Comparison of ENCODE assay signal across 8 mouse cellular contexts in the genomic region with DNA sequence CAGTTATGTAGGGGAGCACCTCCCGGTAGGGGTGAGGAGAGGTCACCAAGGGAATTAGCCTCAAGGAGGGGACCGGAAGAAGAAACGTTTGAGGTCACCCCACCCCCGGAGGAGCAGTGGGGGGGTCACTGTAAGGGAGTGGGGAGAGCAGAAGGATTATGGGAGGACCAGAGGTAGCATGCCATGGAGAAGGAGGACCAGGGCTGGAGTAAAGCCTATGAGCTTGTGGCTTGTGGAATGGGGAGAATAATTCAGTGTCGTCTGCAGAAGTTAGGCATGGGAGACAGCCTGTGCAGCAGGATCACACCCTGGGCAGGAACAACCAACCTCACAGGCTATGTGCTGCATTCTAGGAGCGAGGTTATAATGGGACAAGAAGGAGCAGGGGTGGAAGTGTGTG. TPM values are rescaled to one million over a fixed set of nuclear protein-coding genes. Genes with fewer than 3 reads are reported as not detected.
DNase-seq lines count a peak whose midpoint lies in the region; ATAC-seq and TF ChIP-seq lines count a peak whose summit lies in the region.

No protein-coding gene starts in this region.

- peaks cover 50% of the 10 kb centered on the region for H3K27me3 ChIP-seq in CH12.LX (replicated peaks)
- no peaks in the 10 kb centered on the region for H3K27me3 ChIP-seq in forebrain, embryonic 14.5 days (replicated peaks; ENCODE audit: control insufficient read depth, insufficient read depth, low read length)
- H3K27me3 ChIP-seq in liver, embryonic 16.5 days (ENCODE audit: control insufficient read depth, insufficient read depth, low read depth, low read length): no peaks in the 10 kb centered on the region

- TF ChIP-seq POLR2A in CH12.LX (IDR thresholded peaks at IDR 0.05; ENCODE audit: low read depth, low read length): no peak

- 0 out of 2 replicates have a peak overlapping the region, but pooled peaks have one; percentile 18 for H3K9ac ChIP-seq in CH12.LX (ENCODE audit: insufficient read depth, low read depth)
- peak overlapping the region; percentile 75 for H3K9ac ChIP-seq in forebrain, embryonic 14.5 days (ENCODE audit: low read length)
- H3K9ac ChIP-seq in liver, embryonic 16.5 days (ENCODE audit: low read depth, low read length): peak overlapping the region; percentile 63

- no peaks in the 10 kb centered on the region for H3K36me3 ChIP-seq in CH12.LX (replicated peaks in 1 of 2; ENCODE audit: control insufficient read depth in 1 of 2, insufficient read depth in 1 of 2, low read length in 1 of 2)
- H3K36me3 ChIP-seq in forebrain, embryonic 14.5 days (ENCODE audit: control insufficient read depth, insufficient read depth, low read length): no peaks in the 10 kb centered on the region
- no peaks in the 10 kb centered on the region for H3K36me3 ChIP-seq in liver, embryonic 16.5 days (ENCODE audit: control insufficient read depth, insufficient read depth)

- 12% methylated on average over 6 of the region's 6 CpGs for WGBS in forebrain, embryonic 14.5 days
- 5% methylated on average over 6 of the region's 6 CpGs for WGBS in liver, embryonic 16.5 days (ENCODE audit: insufficient replicate concordance)

- no peak for TF ChIP-seq RAD21 in CH12.LX (IDR thresholded peaks at IDR 0.05; ENCODE audit: low read depth, low read length)

- dilution Hi-C loops in CH12.LX (cut with MboI; ENCODE audit: extremely low pct_ligation_motif_present, extremely low pct_unique_long_range_greater_than_20kb, low sequenced_read_pairs): no loop called here

- H3K9me3 ChIP-seq in CH12.LX (replicated peaks; ENCODE audit: low read length): no peaks in the 10 kb centered on the region
- H3K9me3 ChIP-seq in forebrain, embryonic 14.5 days (replicated peaks; ENCODE audit: control insufficient read depth, low read length): no peaks in the 10 kb centered on the region
- H3K9me3 ChIP-seq in liver, embryonic 16.5 days (replicated peaks; ENCODE audit: control insufficient read depth, low read length): no peaks in the 10 kb centered on the region

- DNase-seq in gastrocnemius, adult 2 months: no peak
- DNase-seq in gastrocnemius, postnatal 36 days: no peak
- no peak for DNase-seq in CH12.LX (ENCODE audit: extremely low read depth)
- no peak for DNase-seq in forebrain, embryonic 14.5 days (ENCODE audit: low spot score)
- no peak for DNase-seq in layer of hippocampus, adult 8-10 months (ENCODE audit: low spot score in 2 of 2)
- DNase-seq in adrenal gland, postnatal 25 days: no peak
- DNase-seq in layer of hippocampus, postnatal 14 days (ENCODE audit: low spot score in 2 of 2): no peak

- TF ChIP-seq CTCF in gastrocnemius, adult 2 months (IDR thresholded peaks at IDR 0.05): no peak
- no peak for TF ChIP-seq CTCF in CH12.LX (conservative IDR thresholded peaks at IDR 0.05 in 1 of 2, IDR thresholded peaks at IDR 0.05 in 1 of 2; ENCODE audit: low read depth in 2 of 2, low read length in 2 of 2)

- peak; percentile 50 for ATAC-seq in forebrain, embryonic 14.5 days
- peak; percentile 6; the same call in 1 of the 2 replicates for ATAC-seq in liver, embryonic 16.5 days (ENCODE audit: low read depth)

- TF ChIP-seq EP300 in CH12.LX (IDR thresholded peaks at IDR 0.05; ENCODE audit: low read length): no peak

- no peaks in the 10 kb centered on the region for H3K79me2 ChIP-seq in CH12.LX (replicated peaks; ENCODE audit: control insufficient read depth, extremely low read depth, insufficient read depth, poor library complexity, severe bottlenecking)

- intact Hi-C loops in gastrocnemius, adult 2 months (cut with DNase I): no loop called here
- intact Hi-C loops in gastrocnemius, postnatal 36 days (cut with DNase I): no loop called here

- in situ Hi-C loops in CH12.LX (cut with MboI; ENCODE audit: low pct_ligation_motif_present, low pct_unique_long_range_greater_than_20kb, low sequenced_read_pairs): loop anchor here (25.0 kb wide), 1 partner anchor 235 kb away; the partner anchor contains the start of gene Grrp1

- H3K4me3 ChIP-seq in gastrocnemius, adult 2 months: peak overlapping the region; percentile 86
- peak overlapping the region; percentile 28 to 66 (median 35) for H3K4me3 ChIP-seq in CH12.LX (replicated peaks in 1 of 3; ENCODE audit: low read depth in 2 of 3, low read length in 2 of 3, poor library complexity in 1 of 3)
- H3K4me3 ChIP-seq in forebrain, embryonic 14.5 days (ENCODE audit: low read depth, low read length): peak overlapping the region; percentile 52
- H3K4me3 ChIP-seq in liver, embryonic 16.5 days (ENCODE audit: low read depth, low read length): peak overlapping the region; percentile 64

- peaks cover 4 to 7% of the 10 kb centered on the region in 2 experiments for H3K4me1 ChIP-seq in CH12.LX (ENCODE audit: control insufficient read depth in 1 of 2, insufficient read depth in 2 of 2)
- H3K4me1 ChIP-seq in forebrain, embryonic 14.5 days (ENCODE audit: control insufficient read depth, insufficient read depth, low read length): peaks cover 2% of the 10 kb centered on the region; the same call in 1 of the 2 replicates
- H3K4me1 ChIP-seq in liver, embryonic 16.5 days (ENCODE audit: control insufficient read depth, low read depth, low read length): peaks cover 50% of the 10 kb centered on the region

- H3K27ac ChIP-seq in gastrocnemius, adult 2 months: peak overlapping the region; percentile 87
- no peak overlapping the region for H3K27ac ChIP-seq in CH12.LX (ENCODE audit: insufficient read depth, low read depth)
- H3K27ac ChIP-seq in forebrain, embryonic 14.5 days (ENCODE audit: low read depth, low read length): peak overlapping the region; percentile 30; the same call in 1 of the 2 replicates
- H3K27ac ChIP-seq in liver, embryonic 16.5 days (ENCODE audit: low read length): peak overlapping the region; percentile 86

- peak overlapping the region; percentile 52 for H3K4me2 ChIP-seq in CH12.LX (ENCODE audit: insufficient read depth, low read depth, poor library complexity, severe bottlenecking)
- H3K4me2 ChIP-seq in forebrain, embryonic 14.5 days (ENCODE audit: low read length): peak overlapping the region; percentile 97
- peak overlapping the region; percentile 88 for H3K4me2 ChIP-seq in liver, embryonic 16.5 days (ENCODE audit: low read depth, low read length)

RNA-seq across cellular contexts. Expression of gene Paqr7, which starts 0.7 kb away (rescaled TPM):
- total RNA-seq in gastrocnemius, adult 2 months (2021): 1 to 10 TPM; 1.7 to 2.3 TPM
- 1 to 10 TPM; 2.4 to 3.0 TPM for total RNA-seq in gastrocnemius, postnatal 36 days (2021)
- 1.3 and 2.7 TPM in 2 replicates for total RNA-seq in CH12.LX (2012; rRNA removed)
- total RNA-seq in CH12.LX (2014; rRNA removed): 0.43 and 0.55 TPM in 2 replicates
- 0.74 and 0.89 TPM in 2 replicates for polyA plus RNA-seq in CH12.LX (2012; ENCODE audit: insufficient read length, low read depth)
- 4.3 and 6.0 TPM in 2 replicates for polyA plus RNA-seq in forebrain, embryonic 14.5 days (2014; fragmentation: Nextera tagmentation; extraction: Ambion mirVana)
- polyA plus RNA-seq in liver, embryonic 16.5 days (2015; fragmentation: Nextera tagmentation; extraction: Ambion mirVana): 8.4 and 8.8 TPM in 2 replicates
- total RNA-seq in layer of hippocampus, adult 8-10 months (2022): 10 to 100 TPM; 55.4 to 75.1 (median 63.4) TPM
- total RNA-seq in adrenal gland, postnatal 25 days (2021): 39.9 and 63.1 TPM in 2 replicates
- 10 to 100 TPM; 47.7 to 54.8 TPM for total RNA-seq in layer of hippocampus, postnatal 14 days (2021)

RNA-seq across cellular contexts. Expression of gene Aunip, which starts 13.6 kb away (rescaled TPM):
- total RNA-seq in gastrocnemius, adult 2 months (2021): not detected
- under 1 TPM in 1 of 2 experiments, not detected in 1; 0.20 TPM for total RNA-seq in gastrocnemius, postnatal 36 days (2021)
- total RNA-seq in CH12.LX (2012; rRNA removed): 11.7 and 14.1 TPM in 2 replicates
- total RNA-seq in CH12.LX (2014; rRNA removed): 11.5 and 14.4 TPM in 2 replicates
- polyA plus RNA-seq in CH12.LX (2012; ENCODE audit: insufficient read length, low read depth): 14.9 and 17.0 TPM in 2 replicates
- polyA plus RNA-seq in forebrain, embryonic 14.5 days (2014; fragmentation: Nextera tagmentation; extraction: Ambion mirVana): 2.2 and 3.3 TPM in 2 replicates
- 13.7 and 16.5 TPM in 2 replicates for polyA plus RNA-seq in liver, embryonic 16.5 days (2015; fragmentation: Nextera tagmentation; extraction: Ambion mirVana)
- under 1 TPM in 3 of 4 experiments, not detected in 1; 0.25 to 0.85 (median 0.33) TPM for total RNA-seq in layer of hippocampus, adult 8-10 months (2022)
- total RNA-seq in adrenal gland, postnatal 25 days (2021): 3.4 and 4.4 TPM in 2 replicates
- under 1 TPM; 0.31 to 0.69 TPM for total RNA-seq in layer of hippocampus, postnatal 14 days (2021)

RNA-seq across cellular contexts. Expression of gene Stmn1, which starts 29.1 kb away (rescaled TPM):
- total RNA-seq in gastrocnemius, adult 2 months (2021): 1 to 10 TPM; 3.0 to 3.8 TPM
- 1 to 10 TPM; 8.0 TPM for total RNA-seq in gastrocnemius, postnatal 36 days (2021)
- total RNA-seq in CH12.LX (2012; rRNA removed) (39.4 and 48.0 TPM in 2 replicates), CH12.LX (2014; rRNA removed) (31.2 and 33.6 TPM in 2 replicates)
- polyA plus RNA-seq in CH12.LX (2012; ENCODE audit: insufficient read length, low read depth): 34.7 and 38.3 TPM in 2 replicates
- 7,624 and 8,172 TPM in 2 replicates for polyA plus RNA-seq in forebrain, embryonic 14.5 days (2014; fragmentation: Nextera tagmentation; extraction: Ambion mirVana)
- polyA plus RNA-seq in liver, embryonic 16.5 days (2015; fragmentation: Nextera tagmentation; extraction: Ambion mirVana): 360 and 407 TPM in 2 replicates
- total RNA-seq in layer of hippocampus, adult 8-10 months (2022): 100 to 1,000 TPM; 367 to 422 (median 391) TPM
- 75.6 and 87.4 TPM in 2 replicates for total RNA-seq in adrenal gland, postnatal 25 days (2021)
- total RNA-seq in layer of hippocampus, postnatal 14 days (2021): 100 to 1,000 TPM; 425 to 454 TPM

RNA-seq across cellular contexts. Expression of gene Mtfr1l, which starts 38.0 kb away (rescaled TPM):
- total RNA-seq in gastrocnemius, adult 2 months (2021): 100 to 1,000 TPM; 131 to 136 TPM
- total RNA-seq in gastrocnemius, postnatal 36 days (2021): 100 to 1,000 TPM; 124 to 130 TPM
- total RNA-seq in CH12.LX (2012; rRNA removed) (16.2 and 19.5 TPM in 2 replicates), CH12.LX (2014; rRNA removed) (27.8 and 34.0 TPM in 2 replicates)
- 33.2 and 36.5 TPM in 2 replicates for polyA plus RNA-seq in CH12.LX (2012; ENCODE audit: insufficient read length, low read depth)
- 177 and 185 TPM in 2 replicates for polyA plus RNA-seq in forebrain, embryonic 14.5 days (2014; fragmentation: Nextera tagmentation; extraction: Ambion mirVana)
- 36.2 and 36.4 TPM in 2 replicates for polyA plus RNA-seq in liver, embryonic 16.5 days (2015; fragmentation: Nextera tagmentation; extraction: Ambion mirVana)
- total RNA-seq in layer of hippocampus, adult 8-10 months (2022): 10 to 100 TPM; 65.9 to 74.2 (median 67.9) TPM
- 118 and 130 TPM in 2 replicates for total RNA-seq in adrenal gland, postnatal 25 days (2021)
- total RNA-seq in layer of hippocampus, postnatal 14 days (2021): 10 to 100 TPM; 73.0 to 77.8 TPM

RNA-seq across cellular contexts. Expression of gene Selenon, which starts 54.7 kb away (rescaled TPM):
- total RNA-seq in gastrocnemius, adult 2 months (2021): 1 to 10 TPM; 4.4 to 6.3 TPM
- 1 to 10 TPM; 4.9 to 6.1 TPM for total RNA-seq in gastrocnemius, postnatal 36 days (2021)
- total RNA-seq in CH12.LX (2012; rRNA removed) (0.38 and 0.64 TPM in 2 replicates), CH12.LX (2014; rRNA removed) (0.24 and 0.27 TPM in 2 replicates)
- polyA plus RNA-seq in CH12.LX (2012; ENCODE audit: insufficient read length, low read depth): 0.65 and 1.0 TPM in 2 replicates
- 10.2 and 12.4 TPM in 2 replicates for polyA plus RNA-seq in forebrain, embryonic 14.5 days (2014; fragmentation: Nextera tagmentation; extraction: Ambion mirVana)
- 1.3 TPM in 2 replicates for polyA plus RNA-seq in liver, embryonic 16.5 days (2015; fragmentation: Nextera tagmentation; extraction: Ambion mirVana)
- total RNA-seq in layer of hippocampus, adult 8-10 months (2022): 10 to 100 TPM; 18.4 to 22.8 (median 21.2) TPM
- total RNA-seq in adrenal gland, postnatal 25 days (2021): 30.5 and 35.2 TPM in 2 replicates
- 10 to 100 TPM; 16.6 to 18.0 TPM for total RNA-seq in layer of hippocampus, postnatal 14 days (2021)

Comparison
In these comparisons a context has a peak if more than half of its experiments do, and no peak if none do; other contexts are left out.
1. H3K4me3 ChIP-seq: peak in every context shown above with its lines; median percentile 86 in gastrocnemius, adult 2 months; 64 in liver, embryonic 16.5 days; 52 in forebrain, embryonic 14.5 days; 35 in CH12.LX.
2. H3K9ac ChIP-seq: peak in every context shown above with its lines; median percentile 75 in forebrain, embryonic 14.5 days; 63 in liver, embryonic 16.5 days; 18 in CH12.LX.
3. RNA of gene Paqr7, which starts 0.7 kb away (total RNA-seq): 55.4 to 75.1 TPM in layer of hippocampus, adult 8-10 months, 39.9 to 63.1 TPM in adrenal gland, postnatal 25 days and 47.7 to 54.8 TPM in layer of hippocampus, postnatal 14 days; 2.4 to 3.0 TPM in gastrocnemius, postnatal 36 days, 0.43 to 2.7 TPM in CH12.LX and 1.7 to 2.3 TPM in gastrocnemius, adult 2 months; every median in the first group is over 10 times any median in the second.
4. Peak in every context shown above with its lines, with median percentiles within 50 percentile points of each other: H3K4me2 ChIP-seq.